Mouse (Mus musculus) retina, postnatal 1 day (tissue): ENCODE data around the gene Fam193a.

Source experiments
- DNase-seq: peaks from one replicate; pipeline ENCODE4 v3.0.0-alpha.2; 2012

The Fam193a gene

DNA sequence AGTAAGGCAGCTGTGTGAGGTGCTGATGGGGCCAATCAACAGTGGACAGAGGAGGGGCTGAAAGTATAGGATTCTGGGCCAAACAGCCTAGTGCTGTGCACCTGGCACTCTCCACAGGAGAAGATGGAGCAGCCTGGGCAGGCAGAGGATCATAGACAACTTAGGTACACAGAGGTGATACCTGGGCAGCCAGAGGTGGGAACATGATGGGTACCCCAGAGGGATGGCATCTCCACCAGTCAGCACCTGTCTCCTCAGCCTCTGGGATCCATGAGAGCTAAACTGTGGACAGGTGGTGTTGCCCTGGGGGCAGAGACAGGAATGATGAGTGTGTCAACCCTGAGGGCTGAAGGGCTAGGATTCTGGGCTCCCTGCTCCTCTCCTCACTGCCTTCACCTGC is 154.8 kb downstream of the Fam193a start:
- no peak for DNase-seq

DNA sequence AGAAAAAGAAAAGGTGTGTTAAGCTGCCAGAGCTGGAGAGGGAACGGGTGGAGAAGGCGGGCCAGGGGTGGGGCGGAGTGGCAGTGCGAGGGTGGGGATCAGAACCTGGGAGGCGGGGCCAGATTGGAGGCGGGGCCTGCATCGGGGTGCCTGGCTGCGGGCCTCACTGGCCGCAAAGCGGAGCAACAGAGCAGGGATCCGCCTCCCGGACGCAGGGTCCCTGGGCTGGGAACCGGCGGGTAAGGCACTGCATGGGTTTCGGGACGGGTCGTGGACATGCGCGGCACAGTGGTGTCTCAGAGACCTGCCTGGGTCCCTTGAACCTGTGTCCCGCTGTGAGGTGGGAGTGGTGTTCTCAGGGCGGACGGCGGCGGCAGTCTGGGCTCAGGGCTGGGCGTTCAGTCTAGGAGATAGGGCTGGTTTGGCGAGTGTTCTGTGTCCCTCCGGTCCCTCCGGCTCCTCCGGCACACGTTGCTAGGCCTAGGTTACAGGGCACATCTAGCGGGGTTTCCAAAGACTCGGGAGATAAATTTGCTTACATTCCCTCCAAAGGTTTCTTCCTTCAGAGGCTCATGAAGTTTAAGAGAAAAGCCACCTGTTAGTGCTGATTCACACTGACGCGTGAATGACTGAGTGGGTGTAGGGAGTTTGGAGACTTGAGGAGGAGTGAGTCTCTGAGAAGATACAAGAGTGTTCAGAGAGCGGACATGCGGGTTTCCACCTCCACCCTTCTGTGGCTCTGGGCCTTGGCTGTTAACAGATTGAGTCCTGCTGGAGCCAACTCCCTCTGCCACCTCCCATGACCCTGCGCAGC is 156.1 kb downstream of the Fam193a start, which contains the start of gene Sh3bp2:
Gene Sh3bp2, plus strand, starts transcription at position 176 of the 814 bp plus-strand sequence.
- DNase-seq, result peak; percentile 90

DNA sequence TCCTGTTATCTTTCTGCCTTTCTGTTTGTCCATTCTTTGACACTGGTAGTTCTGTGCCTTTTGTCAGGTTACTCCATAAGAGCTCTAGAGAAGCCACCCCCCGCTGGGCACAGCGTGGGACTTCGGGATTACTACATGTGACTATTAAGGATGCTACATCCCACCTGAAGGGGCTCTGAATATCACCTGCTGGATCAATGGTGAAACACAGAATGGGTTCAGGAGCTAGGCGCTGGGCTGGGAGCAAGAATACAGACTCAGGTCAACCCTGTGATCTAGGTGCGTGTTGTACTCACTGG is 156.7 kb downstream of the Fam193a start:
- DNase-seq, result no peak

DNA sequence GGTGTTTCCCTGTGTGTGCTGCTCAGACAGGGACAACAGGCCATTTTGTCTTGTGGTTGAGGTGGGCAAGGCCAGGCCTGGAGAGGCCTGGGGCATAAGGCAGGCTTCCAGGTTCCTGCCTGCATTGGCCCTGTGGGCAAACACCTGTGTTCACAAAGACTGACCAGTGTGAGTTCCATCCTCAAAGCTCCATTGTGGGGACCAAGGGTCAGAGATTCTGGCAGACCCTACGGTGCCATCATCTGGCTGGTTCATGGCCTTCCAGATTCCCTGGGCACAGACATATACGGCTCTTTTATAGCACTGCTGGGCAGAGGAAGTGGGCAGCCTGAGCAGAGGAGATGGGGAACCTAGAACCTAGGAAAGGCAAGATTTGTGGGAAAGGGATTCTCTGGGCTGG is 157.6 kb downstream of the Fam193a start:
- DNase-seq, result no peak

DNA sequence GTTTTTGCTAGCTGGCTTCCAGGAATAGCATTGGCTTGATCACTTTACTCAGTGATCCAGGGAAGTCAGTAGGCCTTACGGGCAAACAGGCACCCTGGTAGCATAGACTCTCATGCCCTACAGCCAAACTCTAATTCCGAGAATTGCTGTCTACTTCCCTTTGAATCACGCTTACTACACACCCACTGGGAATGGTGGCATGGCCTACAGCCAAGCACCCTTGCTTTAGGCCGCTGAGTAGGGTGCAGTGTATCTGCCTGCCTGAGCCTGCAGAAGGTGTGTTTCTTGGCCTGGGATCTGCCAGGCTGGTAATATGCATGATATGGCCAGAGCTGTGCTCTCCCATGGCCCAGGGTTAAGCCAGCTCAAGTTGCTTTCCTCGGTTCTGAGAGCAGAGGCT is 159.0 kb downstream of the Fam193a start:
- DNase-seq, result no peak

DNA sequence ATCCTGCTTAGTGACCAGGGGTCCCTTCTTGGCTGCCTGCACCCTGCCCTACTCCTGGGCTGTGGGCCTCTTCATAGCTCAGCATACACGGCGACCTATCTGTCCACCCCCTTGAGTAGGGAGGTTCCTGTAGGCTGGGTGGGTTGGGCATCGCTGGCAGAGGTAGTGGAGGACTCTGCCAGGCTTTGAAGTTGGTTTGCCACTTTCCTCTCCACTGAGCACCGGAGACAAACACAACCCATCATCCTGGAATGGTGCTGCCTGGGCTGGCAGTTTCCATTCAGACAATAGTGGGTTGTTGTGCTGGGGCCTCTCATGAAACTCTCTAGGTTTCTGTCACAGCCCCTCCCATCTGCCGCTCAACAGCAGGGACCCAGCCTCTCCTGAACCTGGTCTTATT is 160.4 kb downstream of the Fam193a start:
- DNase-seq, result no peak

DNA sequence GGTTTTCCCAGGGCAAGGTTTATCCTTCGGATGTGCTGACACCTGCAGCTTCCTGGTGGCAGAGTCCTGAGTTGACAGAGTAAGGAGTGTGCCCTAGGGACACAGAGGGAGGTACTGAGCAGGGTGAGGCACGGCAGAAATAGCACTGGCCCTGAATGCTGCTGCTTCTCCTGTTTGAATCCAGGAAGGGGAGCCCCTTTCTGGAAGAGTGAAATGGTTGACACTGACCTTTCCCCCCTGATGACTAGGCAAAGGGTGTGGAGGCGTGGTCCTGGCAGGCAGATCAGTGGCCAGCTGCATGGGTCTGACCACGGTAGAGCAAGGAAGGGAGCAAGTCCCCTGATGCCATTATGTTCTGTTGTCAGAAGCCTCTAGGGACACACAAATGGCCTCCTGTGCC is 161.0 kb downstream of the Fam193a start:
- DNase-seq, result no peak

DNA sequence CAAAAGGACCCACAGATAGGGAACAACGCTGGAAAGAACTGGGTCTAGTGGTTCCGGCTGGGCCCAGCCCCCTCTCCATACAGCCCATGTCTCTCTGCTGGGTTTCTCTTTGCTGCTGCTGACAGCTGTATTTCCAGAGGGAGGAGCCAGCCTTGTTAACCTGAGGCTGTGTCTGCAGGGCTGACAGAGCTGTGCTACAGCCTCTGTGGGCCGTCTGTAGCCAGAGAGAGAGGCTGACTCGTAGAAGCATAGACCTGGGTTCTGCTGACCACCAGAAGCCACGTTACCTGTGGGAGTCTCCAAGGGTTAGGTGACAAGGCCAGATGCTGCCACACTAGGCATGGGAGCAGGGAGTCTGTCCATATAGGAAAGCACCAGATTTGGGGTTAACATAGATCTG is 163.3 kb downstream of the Fam193a start:
- no peak for DNase-seq

DNA sequence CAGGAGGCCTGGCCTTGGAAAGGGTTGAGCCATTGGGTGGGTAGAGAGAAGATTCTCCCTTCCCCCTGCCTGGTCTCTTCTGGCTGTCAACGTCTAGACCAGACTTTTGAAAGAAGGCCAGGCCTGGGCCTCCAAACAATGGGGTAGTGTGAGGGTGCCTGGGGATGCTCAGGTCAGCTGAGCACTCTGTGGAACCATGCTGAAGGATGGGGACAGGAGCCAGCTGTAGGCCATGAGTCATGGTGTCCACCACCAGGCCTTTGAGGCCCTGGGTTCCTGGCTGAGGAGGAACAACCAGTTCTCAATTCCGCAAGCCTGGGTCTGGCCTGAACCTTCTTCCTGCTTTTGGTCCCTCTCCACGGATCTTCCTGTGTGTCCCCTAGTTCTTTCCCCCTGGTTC is 164.1 kb downstream of the Fam193a start:
- peak; percentile 27 for DNase-seq

DNA sequence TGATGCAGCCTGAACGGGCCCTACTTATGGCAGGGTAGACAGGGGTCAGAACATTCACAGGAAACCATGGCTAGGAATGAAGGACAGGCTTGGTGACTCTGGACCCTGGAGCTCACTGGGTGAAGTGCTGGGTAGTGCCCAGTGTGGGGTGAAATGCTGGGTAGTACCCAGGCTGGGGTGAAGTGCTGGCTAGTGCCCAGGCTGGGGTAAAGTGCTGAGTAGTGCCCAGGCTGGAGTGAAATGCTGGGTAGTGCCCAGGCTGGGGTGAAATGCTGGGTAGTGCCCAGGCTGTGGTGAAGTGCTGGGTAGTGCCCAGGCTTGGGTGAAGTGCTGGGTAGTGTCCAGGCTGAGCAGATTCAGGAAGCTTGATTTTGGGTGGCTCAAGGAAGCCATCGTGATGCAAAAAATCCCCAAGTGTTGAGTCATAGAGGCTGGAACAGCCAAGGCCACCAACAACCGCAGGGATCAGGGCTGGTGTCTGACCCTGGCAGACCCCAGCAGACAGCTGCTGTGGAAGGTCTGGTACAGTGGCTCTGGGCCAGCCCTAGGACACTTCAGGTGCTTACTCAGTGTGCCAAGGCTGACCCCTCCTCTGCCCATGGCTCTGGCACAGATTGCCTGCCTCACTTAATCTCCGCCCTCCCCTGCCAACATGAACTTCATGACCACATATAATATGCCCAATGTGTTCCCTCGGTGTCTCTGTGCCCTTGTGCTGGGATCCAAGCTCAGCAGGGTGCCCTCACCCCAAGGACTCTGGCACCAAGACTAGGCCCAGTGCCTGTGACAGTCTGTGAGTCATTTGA is 165.2 kb downstream of the Fam193a start:
- no peak for DNase-seq

DNA sequence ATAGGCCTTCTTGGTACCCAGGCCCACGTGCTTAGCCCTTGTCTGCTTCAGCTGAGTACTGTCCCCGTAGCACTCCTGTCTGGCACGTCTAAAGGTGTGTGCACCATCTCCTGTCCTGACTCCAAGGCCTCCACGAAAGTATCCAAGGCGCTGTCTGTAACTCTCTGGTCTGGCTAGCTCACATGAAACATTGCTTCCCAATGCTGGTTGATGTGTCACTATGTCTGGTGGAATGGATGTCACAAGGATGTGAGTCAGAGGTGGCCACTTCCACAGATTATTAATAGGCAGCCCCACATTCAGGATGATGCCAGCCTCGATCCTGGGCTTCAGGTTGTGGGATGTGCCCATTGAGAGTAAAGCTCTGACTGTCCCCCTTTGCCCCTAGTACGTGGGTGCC is 166.1 kb downstream of the Fam193a start:
- DNase-seq, result no peak
